Comparison of ENCODE assay signal across 9 mouse cellular contexts in the genomic region with DNA sequence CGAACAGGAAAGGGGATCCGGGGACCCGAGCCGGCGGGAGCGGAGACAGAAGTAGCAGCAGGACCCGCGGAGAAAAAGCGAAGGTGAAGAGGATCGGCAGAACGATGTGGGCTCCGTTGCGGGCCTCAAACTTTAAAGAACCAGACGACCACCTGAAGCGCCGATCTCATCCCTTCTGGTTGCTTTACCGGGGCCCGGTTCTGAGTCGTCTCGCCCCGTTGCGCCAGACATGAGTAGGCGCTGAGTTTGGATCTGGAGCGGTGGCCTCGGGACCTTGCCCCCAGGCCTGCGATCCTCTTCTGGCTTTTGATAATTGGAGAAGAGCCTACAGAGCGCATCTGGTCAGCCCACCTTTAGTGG. TPM values are rescaled to one million over a fixed set of nuclear protein-coding genes. Genes with fewer than 3 reads are reported as not detected.
DNase-seq lines count a peak whose midpoint lies in the region; ATAC-seq lines count a peak whose summit lies in the region.
"Had no signal": no experiment of that assay in that cellular context is flagged by ENCODE, and none has a peak within 500 bp of the region (broad histone marks: within the 10 kb centered on the region; RNA-seq: fewer than 3 reads in every experiment).

No protein-coding gene starts in this region.

- H3K9me3 ChIP-seq in heart, embryonic 16.5 days (replicated peaks; ENCODE audit: control insufficient read depth, low read length) = no peaks in the 10 kb centered on the region
- H3K9me3 ChIP-seq in embryonic facial prominence, embryonic 11.5 days (replicated peaks; ENCODE audit: control insufficient read depth, low read length) = no peaks in the 10 kb centered on the region
- no peaks in the 10 kb centered on the region for H3K9me3 ChIP-seq in hindbrain, embryonic 15.5 days
- H3K9me3 ChIP-seq in midbrain, embryonic 15.5 days = no peaks in the 10 kb centered on the region

- peak overlapping the region; percentile 94 for H3K4me2 ChIP-seq in heart, embryonic 16.5 days (ENCODE audit: low read depth, low read length)
- peak overlapping the region; percentile 95 for H3K4me2 ChIP-seq in embryonic facial prominence, embryonic 11.5 days (ENCODE audit: low read depth, low read length)
- peak overlapping the region; percentile 96 for H3K4me2 ChIP-seq in hindbrain, embryonic 15.5 days
- peak overlapping the region; percentile 90 for H3K4me2 ChIP-seq in midbrain, embryonic 15.5 days

- intact Hi-C loops in heart, postnatal 36 days (cut with DNase I) = loop anchor here (5.0 kb wide), 1 partner anchor 175 kb away; no protein-coding TSS in a partner anchor

- WGBS in heart, embryonic 16.5 days = 2% methylated on average over 26 of the region's 27 CpGs
- WGBS in embryonic facial prominence, embryonic 11.5 days = under 1% methylated on average over 27 of the region's 27 CpGs
- 1% methylated on average over 27 of the region's 27 CpGs for WGBS in hindbrain, embryonic 15.5 days
- under 1% methylated on average over 27 of the region's 27 CpGs for WGBS in midbrain, embryonic 15.5 days

- peak overlapping the region; percentile 61; the same call in 1 of the 2 replicates for H3K9ac ChIP-seq in heart, embryonic 16.5 days (ENCODE audit: low read length)
- peak overlapping the region; percentile 67 for H3K9ac ChIP-seq in embryonic facial prominence, embryonic 11.5 days (replicated peaks; ENCODE audit: low read length)
- H3K9ac ChIP-seq in hindbrain, embryonic 15.5 days = peak overlapping the region; percentile 75
- H3K9ac ChIP-seq in midbrain, embryonic 15.5 days = peak overlapping the region; percentile 54

- peaks cover 14% of the 10 kb centered on the region; the same call in 1 of the 2 replicates for H3K4me1 ChIP-seq in heart, embryonic 16.5 days (ENCODE audit: control insufficient read depth, insufficient read depth, low read length)
- H3K4me1 ChIP-seq in embryonic facial prominence, embryonic 11.5 days (ENCODE audit: control insufficient read depth, insufficient read depth, low read length) = no peaks in the 10 kb centered on the region
- peaks cover 29% of the 10 kb centered on the region for H3K4me1 ChIP-seq in hindbrain, embryonic 15.5 days (replicated peaks)
- H3K4me1 ChIP-seq in midbrain, embryonic 15.5 days = peaks cover 20% of the 10 kb centered on the region

- no peak for DNase-seq in heart, postnatal 36 days
- DNase-seq in embryonic facial prominence, embryonic 11.5 days (ENCODE audit: low spot score) = no peak
- DNase-seq in spleen, postnatal 4 days (ENCODE audit: low spot score in 2 of 2) = no peak
- no peak for DNase-seq in adrenal gland, postnatal 14 days
- DNase-seq in left cerebral cortex, adult 9 months (ENCODE audit: low spot score in 2 of 2) = no peak

- peak overlapping the region; percentile 65 for H3K4me3 ChIP-seq in heart, embryonic 16.5 days (ENCODE audit: low read length)
- peak overlapping the region; percentile 65 for H3K4me3 ChIP-seq in embryonic facial prominence, embryonic 11.5 days (ENCODE audit: low read depth, low read length)
- H3K4me3 ChIP-seq in hindbrain, embryonic 15.5 days = peak overlapping the region; percentile 57
- H3K4me3 ChIP-seq in midbrain, embryonic 15.5 days = peak overlapping the region; percentile 54

- no peaks in the 10 kb centered on the region for H3K36me3 ChIP-seq in heart, embryonic 16.5 days (ENCODE audit: control insufficient read depth, insufficient read depth)
- H3K36me3 ChIP-seq in embryonic facial prominence, embryonic 11.5 days (replicated peaks; ENCODE audit: control insufficient read depth, insufficient read depth, low read depth, low read length) = no peaks in the 10 kb centered on the region
- no peaks in the 10 kb centered on the region for H3K36me3 ChIP-seq in hindbrain, embryonic 15.5 days
- H3K36me3 ChIP-seq in midbrain, embryonic 15.5 days (replicated peaks) = no peaks in the 10 kb centered on the region

- peaks cover 51% of the 10 kb centered on the region for H3K27me3 ChIP-seq in heart, embryonic 16.5 days (ENCODE audit: control insufficient read depth, insufficient read depth, low read length)
- H3K27me3 ChIP-seq in embryonic facial prominence, embryonic 11.5 days (ENCODE audit: control insufficient read depth, insufficient read depth, low read length) = peaks cover 11% of the 10 kb centered on the region; the same call in 1 of the 2 replicates
- no peaks in the 10 kb centered on the region for H3K27me3 ChIP-seq in hindbrain, embryonic 15.5 days
- H3K27me3 ChIP-seq in midbrain, embryonic 15.5 days (replicated peaks) = no peaks in the 10 kb centered on the region

- no peak overlapping the region for H3K27ac ChIP-seq in heart, embryonic 16.5 days (ENCODE audit: low read length)
- H3K27ac ChIP-seq in embryonic facial prominence, embryonic 11.5 days (replicated peaks; ENCODE audit: low read depth, low read length) = no peak overlapping the region
- H3K27ac ChIP-seq in hindbrain, embryonic 15.5 days (replicated peaks) = peak overlapping the region; percentile 60; the same call in 1 of the 2 replicates
- peak overlapping the region; percentile 72; the same call in 1 of the 2 replicates for H3K27ac ChIP-seq in midbrain, embryonic 15.5 days

- ATAC-seq in heart, embryonic 16.5 days (replicated peaks; ENCODE audit: extremely low read depth, insufficient read depth, low FRiP score) = no peak
- ATAC-seq in embryonic facial prominence, embryonic 11.5 days (replicated peaks; ENCODE audit: insufficient number of reproducible peaks, low FRiP score, low TSS enrichment, low read depth) = no peak
- no peak for ATAC-seq in hindbrain, embryonic 15.5 days (ENCODE audit: low FRiP score, low read depth)
- no peak for ATAC-seq in midbrain, embryonic 15.5 days (replicated peaks)

RNA-seq across cellular contexts. Expression of a gene that starts 1.5 kb away (rescaled TPM):
- 1.2 and 3.1 TPM in 2 replicates for polyA plus RNA-seq in heart, embryonic 16.5 days (2015; fragmentation: Nextera tagmentation; extraction: Ambion mirVana)
- 1 to 10 TPM in 1 of 2 experiments, under 1 TPM in 1; 0.83 to 1.7 TPM for total RNA-seq in heart, postnatal 36 days (2021)
- polyA plus RNA-seq in embryonic facial prominence, embryonic 11.5 days (2014; fragmentation: Nextera tagmentation; extraction: Ambion mirVana) = 2.9 and 4.3 TPM in 2 replicates
- 19.8 and 25.6 TPM in 2 replicates for polyA plus RNA-seq in hindbrain, embryonic 15.5 days (2015; fragmentation: Nextera tagmentation; extraction: Ambion mirVana)
- polyA plus RNA-seq in midbrain, embryonic 15.5 days (2015; fragmentation: Nextera tagmentation; extraction: Ambion mirVana) = 25.4 and 27.7 TPM in 2 replicates
- total RNA-seq in adrenal gland, postnatal 14 days (2021) = 3.9 and 4.3 TPM in 2 replicates
- total RNA-seq: megakaryocyte progenitor cell, adult 5-6 weeks had no signal

RNA-seq across cellular contexts. Expression of a gene that starts 51.7 kb away (rescaled TPM):
- polyA plus RNA-seq in heart, embryonic 16.5 days (2015; fragmentation: Nextera tagmentation; extraction: Ambion mirVana) = 26.6 and 26.9 TPM in 2 replicates
- 1 to 10 TPM; 4.7 to 4.8 TPM for total RNA-seq in heart, postnatal 36 days (2021)
- polyA plus RNA-seq in embryonic facial prominence, embryonic 11.5 days (2014; fragmentation: Nextera tagmentation; extraction: Ambion mirVana) = 11.6 and 12.2 TPM in 2 replicates
- polyA plus RNA-seq in hindbrain, embryonic 15.5 days (2015; fragmentation: Nextera tagmentation; extraction: Ambion mirVana) = 14.5 and 14.6 TPM in 2 replicates
- 12.4 and 13.9 TPM in 2 replicates for polyA plus RNA-seq in midbrain, embryonic 15.5 days (2015; fragmentation: Nextera tagmentation; extraction: Ambion mirVana)
- total RNA-seq in adrenal gland, postnatal 14 days (2021) = 18.5 and 23.4 TPM in 2 replicates

Comparison
In these comparisons a context has a peak if more than half of its experiments do, and no peak if none do; other contexts are left out.
1. H3K27ac ChIP-seq: peak in hindbrain, embryonic 15.5 days (single experiment) and midbrain, embryonic 15.5 days (single experiment); none in heart, embryonic 16.5 days (single experiment) and embryonic facial prominence, embryonic 11.5 days (single experiment).
2. Peak in every context shown above with its lines, with median percentiles within 50 percentile points of each other: H3K4me2 ChIP-seq, H3K4me3 ChIP-seq and H3K9ac ChIP-seq.